Mouse (Mus musculus) lung, embryonic 15.5 days (tissue): ENCODE results near the gene Cd244a. TPM values are rescaled to one million over a fixed set of nuclear protein-coding genes. Genes with fewer than 3 reads are reported as not detected.

ENCODE experiments used
- microRNA-seq: library from miRNA; unstranded; fragments of <30 nt; microRNA quantifications from one replicate; pipeline ENCODE4, GENCODE M21; 2016
- polyA plus RNA-seq: library from polyadenylated mRNA; unstranded; fragments of >200 nt; fragmentation: Nextera tagmentation; extraction: Ambion mirVana; gene quantifications from 2 replicates; pipeline ENCODE4 v1.2.1, GENCODE M21; 2015

The Cd244a gene
- polyA plus RNA-seq, 1 experiment from 2014 or later = 0.57 TPM

Small RNA genes within 50 kb of the gene (microRNA-seq; reads per million reads assigned to microRNA genes)
- not detected for gene Mir7683

Other genes starting within 250 kb of the Cd244a start
- 49.5 and 50.5 TPM in 2 replicates for gene Dedd, start 230.0 kb upstream of the Cd244a start, polyA plus RNA-seq
- gene Nit1, start 213.5 kb upstream of the Cd244a start, polyA plus RNA-seq = 38.3 and 42.6 TPM in 2 replicates
- 83.8 and 91.3 TPM in 2 replicates for gene Pfdn2, start 213.5 kb upstream of the Cd244a start, polyA plus RNA-seq
- gene Klhdc9, start 198.4 kb upstream of the Cd244a start, polyA plus RNA-seq = 2.1 and 2.6 TPM in 2 replicates
- 5.1 and 7.3 TPM in 2 replicates for gene Nectin4, start 189.1 kb upstream of the Cd244a start, polyA plus RNA-seq
- gene Arhgap30, start 170.2 kb upstream of the Cd244a start, polyA plus RNA-seq = 2.2 and 3.4 TPM in 2 replicates
- gene Usf1, start 147.9 kb upstream of the Cd244a start, polyA plus RNA-seq = 72.9 and 85.7 TPM in 2 replicates
- 6.4 and 7.5 TPM in 2 replicates for gene Tstd1, start 140.3 kb upstream of the Cd244a start, polyA plus RNA-seq
- gene F11r, start 121.7 kb upstream of the Cd244a start, polyA plus RNA-seq = 102 and 115 TPM in 2 replicates
- 12.8 and 13.0 TPM in 2 replicates for gene Alyref2, start 55.7 kb upstream of the Cd244a start, polyA plus RNA-seq
- gene Itln1, start 23.9 kb upstream of the Cd244a start, polyA plus RNA-seq = not detected in 2 replicates
- 0.36 and 0.86 TPM in 2 replicates for gene Ly9, start 48.2 kb downstream of the Cd244a start, polyA plus RNA-seq
- gene Slamf7, start 93.8 kb downstream of the Cd244a start, polyA plus RNA-seq = 0.19 and 0.29 TPM in 2 replicates
- gene Cd48, start 122.8 kb downstream of the Cd244a start, polyA plus RNA-seq = 2.9 and 5.1 TPM in 2 replicates
- 0.45 and 0.59 TPM in 2 replicates for gene Slamf1, start 207.9 kb downstream of the Cd244a start, polyA plus RNA-seq